10 mouse cellular contexts compared by ENCODE assay signal in genomic region chr19:4338162-4338561, GRCm38 (mm10). TPM values are rescaled to one million over a fixed set of nuclear protein-coding genes. Genes with fewer than 3 reads are reported as not detected.
DNase-seq lines count a peak whose midpoint lies in the region; ATAC-seq and TF ChIP-seq lines count a peak whose summit lies in the region.
"Had no signal": no experiment of that assay in that cellular context is flagged by ENCODE, and none has a peak within 500 bp of the region (broad histone marks: within the 10 kb centered on the region; RNA-seq: fewer than 3 reads in every experiment).

No protein-coding gene starts in this region.

- H3K27me3 ChIP-seq in forebrain, postnatal 0 days (ENCODE audit: insufficient read depth, low read length) = no peaks in the 10 kb centered on the region
- H3K27me3 ChIP-seq in forebrain, embryonic 12.5 days = no peaks in the 10 kb centered on the region
- H3K27me3 ChIP-seq in kidney, postnatal 0 days (ENCODE audit: insufficient read depth, low read length) = no peaks in the 10 kb centered on the region
- H3K27me3 ChIP-seq: limb, embryonic 12.5 days; stomach, embryonic 15.5 days had no signal

- H3K9me3 ChIP-seq in forebrain, postnatal 0 days (ENCODE audit: low read length) = no peaks in the 10 kb centered on the region
- no peaks in the 10 kb centered on the region for H3K9me3 ChIP-seq in forebrain, embryonic 12.5 days
- no peaks in the 10 kb centered on the region for H3K9me3 ChIP-seq in kidney, postnatal 0 days (replicated peaks; ENCODE audit: low read length)
- H3K9me3 ChIP-seq: limb, embryonic 12.5 days; stomach, embryonic 15.5 days had no signal

- H3K27ac ChIP-seq in forebrain, postnatal 0 days (ENCODE audit: low read depth, low read length) = no peak overlapping the region
- H3K27ac ChIP-seq in forebrain, embryonic 12.5 days = no peak overlapping the region
- H3K27ac ChIP-seq in kidney, postnatal 0 days = no peak overlapping the region
- H3K27ac ChIP-seq: limb, embryonic 12.5 days; stomach, embryonic 15.5 days had no signal

- WGBS in forebrain, postnatal 0 days = 21% methylated on average over 2 of the region's 2 CpGs
- 35% methylated on average over 2 of the region's 2 CpGs for WGBS in forebrain, embryonic 12.5 days
- WGBS in kidney, postnatal 0 days = 27% methylated on average over 2 of the region's 2 CpGs

- DNase-seq in forebrain, postnatal 0 days = peak; percentile 65
- DNase-seq in urinary bladder, postnatal 36 days (ENCODE audit: low spot score in 2 of 2) = peak; percentile 35 to 45
- DNase-seq in urinary bladder, adult 2 months (ENCODE audit: low spot score) = no peak
- peak; percentile 78 for DNase-seq in embryo, embryonic 10.5 days (ENCODE audit: low spot score)
- peak; percentile 88 for DNase-seq in kidney, postnatal 0 days (ENCODE audit: low spot score)
- DNase-seq in mesoderm, embryonic 11.5 days (ENCODE audit: low read depth, low spot score) = peak; percentile 66
- no peak for DNase-seq in yolk sac, embryonic 10.5 days (ENCODE audit: low spot score)

- no peaks in the 10 kb centered on the region for H3K4me1 ChIP-seq in forebrain, postnatal 0 days (ENCODE audit: insufficient read depth)
- H3K4me1 ChIP-seq in forebrain, embryonic 12.5 days = peaks cover 14% of the 10 kb centered on the region
- H3K4me1 ChIP-seq in kidney, postnatal 0 days (replicated peaks; ENCODE audit: insufficient read depth, low read length) = 0 out of 2 replicates have a peak, but pooled peaks cover 5% of the 10 kb centered on the region

- peak; percentile 75 for TF ChIP-seq CTCF in forebrain, postnatal 0 days (IDR thresholded peaks at IDR 0.05; ENCODE audit: low read depth)
- peak; percentile 85 for TF ChIP-seq CTCF in kidney, postnatal 0 days (IDR thresholded peaks at IDR 0.05; ENCODE audit: low read depth)

- ATAC-seq in forebrain, postnatal 0 days = no peak; the same call in 1 of the 2 replicates
- no peak for ATAC-seq in forebrain, embryonic 12.5 days (ENCODE audit: low FRiP score)
- ATAC-seq in kidney, postnatal 0 days (replicated peaks; ENCODE audit: low FRiP score, low read depth) = no peak

- H3K36me3 ChIP-seq in forebrain, postnatal 0 days (ENCODE audit: insufficient read depth) = peaks cover 25% of the 10 kb centered on the region
- peaks cover 42% of the 10 kb centered on the region for H3K36me3 ChIP-seq in forebrain, embryonic 12.5 days (replicated peaks)
- H3K36me3 ChIP-seq in kidney, postnatal 0 days (ENCODE audit: insufficient read depth, low read length) = peaks cover 15% of the 10 kb centered on the region

- H3K9ac ChIP-seq in forebrain, postnatal 0 days = no peak overlapping the region
- H3K9ac ChIP-seq in forebrain, embryonic 12.5 days = no peak overlapping the region
- no peak overlapping the region for H3K9ac ChIP-seq in kidney, postnatal 0 days (ENCODE audit: low read depth, low read length)
- H3K9ac ChIP-seq: limb, embryonic 12.5 days; stomach, embryonic 15.5 days had no signal

- H3K4me3 ChIP-seq in forebrain, postnatal 0 days (ENCODE audit: low read depth, low read length) = no peak overlapping the region
- no peak overlapping the region for H3K4me3 ChIP-seq in forebrain, embryonic 12.5 days (replicated peaks)
- H3K4me3 ChIP-seq in kidney, postnatal 0 days (replicated peaks; ENCODE audit: low read depth, low read length) = no peak overlapping the region
- H3K4me3 ChIP-seq: limb, embryonic 12.5 days; stomach, embryonic 15.5 days had no signal

- H3K4me2 ChIP-seq in forebrain, postnatal 0 days (ENCODE audit: low read depth) = no peak overlapping the region
- H3K4me2 ChIP-seq in forebrain, embryonic 12.5 days = no peak overlapping the region
- H3K4me2 ChIP-seq in kidney, postnatal 0 days (ENCODE audit: low read length) = no peak overlapping the region
- H3K4me2 ChIP-seq: limb, embryonic 12.5 days; stomach, embryonic 15.5 days had no signal

RNA-seq across cellular contexts. Expression of gene Grk2, which starts 32.1 kb away (rescaled TPM):
- 129 and 136 TPM in 2 replicates for total RNA-seq in forebrain, postnatal 0 days (2014; rRNA removed)
- polyA plus RNA-seq in forebrain, postnatal 0 days (2015; fragmentation: Nextera tagmentation; extraction: Ambion mirVana) = 23.6 and 24.6 TPM in 2 replicates
- polyA plus RNA-seq in forebrain, embryonic 12.5 days (2016; fragmentation: Nextera tagmentation; extraction: Ambion mirVana) = 18.7 and 19.0 TPM in 2 replicates
- 69.4 and 74.6 TPM in 2 replicates for polyA plus RNA-seq in urinary bladder, adult 2 months (2012; rRNA removed)
- polyA plus RNA-seq in kidney, postnatal 0 days (2015; fragmentation: Nextera tagmentation; extraction: Ambion mirVana) = 12.8 and 14.4 TPM in 2 replicates

RNA-seq across cellular contexts. Expression of gene Ankrd13d, which starts 55.2 kb away (rescaled TPM):
- 76.6 and 87.3 TPM in 2 replicates for total RNA-seq in forebrain, postnatal 0 days (2014; rRNA removed)
- polyA plus RNA-seq in forebrain, postnatal 0 days (2015; fragmentation: Nextera tagmentation; extraction: Ambion mirVana) = 48.7 and 55.2 TPM in 2 replicates
- 12.6 and 14.2 TPM in 2 replicates for polyA plus RNA-seq in forebrain, embryonic 12.5 days (2016; fragmentation: Nextera tagmentation; extraction: Ambion mirVana)
- 13.6 and 18.6 TPM in 2 replicates for polyA plus RNA-seq in urinary bladder, adult 2 months (2012; rRNA removed)
- 3.9 and 5.4 TPM in 2 replicates for polyA plus RNA-seq in kidney, postnatal 0 days (2015; fragmentation: Nextera tagmentation; extraction: Ambion mirVana)

RNA-seq across cellular contexts. Expression of gene Kdm2a, which starts 59.9 kb away (rescaled TPM):
- 55.0 and 71.7 TPM in 2 replicates for total RNA-seq in forebrain, postnatal 0 days (2014; rRNA removed)
- polyA plus RNA-seq in forebrain, postnatal 0 days (2015; fragmentation: Nextera tagmentation; extraction: Ambion mirVana) = 13.1 and 19.5 TPM in 2 replicates
- 57.2 and 61.0 TPM in 2 replicates for polyA plus RNA-seq in forebrain, embryonic 12.5 days (2016; fragmentation: Nextera tagmentation; extraction: Ambion mirVana)
- polyA plus RNA-seq in urinary bladder, adult 2 months (2012; rRNA removed) = 63.5 and 67.8 TPM in 2 replicates
- 30.0 and 32.8 TPM in 2 replicates for polyA plus RNA-seq in kidney, postnatal 0 days (2015; fragmentation: Nextera tagmentation; extraction: Ambion mirVana)

Comparison
In these comparisons a context has a peak if more than half of its experiments do, and no peak if none do; other contexts are left out.
1. DNase-seq: peak in forebrain, postnatal 0 days (single experiment), urinary bladder, postnatal 36 days (2 of 2), embryo, embryonic 10.5 days (single experiment), kidney, postnatal 0 days (single experiment) and mesoderm, embryonic 11.5 days (single experiment); none in urinary bladder, adult 2 months (single experiment) and yolk sac, embryonic 10.5 days (single experiment).